Mouse (Mus musculus) hindbrain, embryonic 15.5 days (tissue): Measurements from ENCODE around the gene Kdm6a. TPM values are rescaled to one million over a fixed set of nuclear protein-coding genes. Genes with fewer than 3 reads are reported as not detected.

Experiments
- ATAC-seq: fragments of 200-750 bp; cut with Nextera tagmentation; 2 replicates; pipeline ENCODE4 v1.8.0; 2017; ENCODE audit warnings: low read depth, moderate number of reproducible peaks, moderate TSS enrichment; ENCODE audit not compliant: low FRiP score
- H3K27ac ChIP-seq: fragments of 300-500 bp; sonication (generic); replicated peaks from 2 replicates; pipeline ENCODE4 v1.5.1; 2015; ENCODE audit warnings: mild to moderate bottlenecking, inconsistent platforms
- H3K27me3 ChIP-seq: fragments of 300-500 bp; sonication (generic); 2 replicates; pipeline ENCODE4 v1.6.1; 2015; ENCODE audit warnings: control low read depth, inconsistent platforms
- H3K36me3 ChIP-seq: fragments of 300-500 bp; sonication (generic); 2 replicates; pipeline ENCODE4 v1.6.1; 2015; ENCODE audit warnings: control low read depth, inconsistent platforms
- H3K4me1 ChIP-seq: fragments of 300-500 bp; sonication (generic); replicated peaks from 2 replicates; pipeline ENCODE4 v1.6.1; 2015; ENCODE audit warnings: control low read depth, inconsistent platforms
- H3K4me2 ChIP-seq: fragments of 300-500 bp; sonication (generic); 2 replicates; pipeline ENCODE4 v1.6.1; 2015; ENCODE audit warnings: moderate library complexity, mild to moderate bottlenecking, inconsistent platforms
- H3K4me3 ChIP-seq: fragments of 300-500 bp; sonication (generic); 2 replicates; pipeline ENCODE4 v1.5.1; 2015; ENCODE audit warnings: mild to moderate bottlenecking, inconsistent platforms
- H3K9ac ChIP-seq: fragments of 300-500 bp; sonication (generic); 2 replicates; pipeline ENCODE4 v1.6.1; 2015; ENCODE audit warnings: inconsistent platforms
- H3K9me3 ChIP-seq: fragments of 300-500 bp; sonication (generic); 2 replicates; pipeline ENCODE4 v1.6.1; 2016; ENCODE audit warnings: control low read depth, inconsistent platforms
- WGBS: fragments of 180-500 bp; shearing (Covaris S2); methylation state at CpG from one replicate; pipeline ENCODE4 v1.1.7; 2015; 5-methylcytosine and 5-hydroxymethylcytosine counted together
- polyA plus RNA-seq: library from polyadenylated mRNA; unstranded; fragments of >200 nt; fragmentation: Nextera tagmentation; extraction: Ambion mirVana; gene quantifications from 2 replicates; pipeline ENCODE4 v1.2.1, GENCODE M21; 2015

Kdm6a gene
- 16.9 and 18.1 TPM in 2 replicates for polyA plus RNA-seq

GRCm38 (mm10) chrX:18162192-18162857 lies at the start of gene Kdm6a:
TSS of gene Kdm6a (plus strand) at chrX:18162575.
- Histone ChIP-seq H3K27ac (peak within 1 kb of the TSS; percentile 97), H3K4me3 (peak within 1 kb of the TSS; percentile 93), H3K27me3 (no peaks in the 10 kb centered on the region), H3K9me3 (no peaks in the 10 kb centered on the region), H3K4me2 (peak within 1 kb of the TSS; percentile 68), H3K4me1 (no peaks in the 10 kb centered on the region), H3K9ac (peak within 1 kb of the TSS; percentile 87), H3K36me3 (no peaks in the 10 kb centered on the region)
- ATAC-seq: peak; percentile 100
- WGBS: under 1% methylated on average over 42 of the region's 50 CpGs

GRCm38 (mm10) chrX:18145557-18145956 lies 16.8 kb upstream of the Kdm6a start, which contains the start of gene Dusp21:
TSS of gene Dusp21 (plus strand) at chrX:18145857.
- H3K27ac ChIP-seq: no peak within 1 kb of the TSS
- 95% methylated on average over 1 of the region's 1 CpGs for WGBS
- H3K4me2 ChIP-seq: no peak within 1 kb of the TSS
- no peaks in the 10 kb centered on the region for H3K27me3 ChIP-seq
- no peaks in the 10 kb centered on the region for H3K36me3 ChIP-seq
- no peak for ATAC-seq
- H3K4me1 ChIP-seq: no peaks in the 10 kb centered on the region
- no peak within 1 kb of the TSS for H3K4me3 ChIP-seq
- H3K9me3 ChIP-seq: no peaks in the 10 kb centered on the region
- H3K9ac ChIP-seq: no peak within 1 kb of the TSS

DNA sequence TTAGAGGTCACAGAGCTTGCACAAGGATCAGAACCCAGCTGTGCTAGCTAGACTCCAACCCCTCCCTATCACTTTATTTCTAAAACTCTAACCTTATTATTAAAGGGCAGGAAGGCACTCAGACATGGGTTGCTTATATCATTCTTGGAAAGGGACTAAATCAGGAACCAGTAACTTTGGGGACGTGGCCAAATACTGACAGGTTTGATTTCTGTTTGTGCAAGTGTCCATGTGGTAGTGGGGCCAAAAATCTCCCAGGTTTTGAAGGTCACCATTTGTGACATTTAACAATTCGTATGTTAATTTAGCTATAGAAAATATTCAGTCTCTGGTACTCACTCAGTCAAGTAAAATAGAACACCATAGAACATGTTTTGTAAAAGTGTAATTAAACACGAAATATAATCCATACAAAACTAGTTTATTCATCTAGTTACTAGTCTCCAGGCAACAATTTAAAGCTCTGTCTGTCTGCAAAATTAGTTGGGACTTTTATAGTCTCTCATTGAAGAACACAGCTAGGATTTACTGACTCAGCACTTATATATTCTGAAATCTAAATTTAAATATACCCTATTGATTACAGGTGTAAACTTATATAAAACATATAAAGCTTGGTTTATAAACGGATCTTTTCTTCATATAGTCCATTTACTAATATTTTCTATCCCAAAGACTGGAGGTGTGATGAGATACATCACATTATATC lies 1.5 kb upstream of the Kdm6a start:
- no peak for ATAC-seq
- Histone ChIP-seq H3K4me2 (peak overlapping the region; percentile 65), H3K4me1 (no peaks in the 10 kb centered on the region), H3K36me3 (no peaks in the 10 kb centered on the region), H3K9me3 (no peaks in the 10 kb centered on the region), H3K9ac (no peak overlapping the region), H3K27me3 (no peaks in the 10 kb centered on the region), H3K4me3 (peak overlapping the region; percentile 93), H3K27ac (peak overlapping the region; percentile 95)
- WGBS: 50% methylated on average over 4 of the region's 4 CpGs

GRCm38 (mm10) chrX:18161796-18162191 lies 581 bp upstream of the Kdm6a start:
- 0% methylated on average over 27 of the region's 28 CpGs for WGBS
- peak; percentile 85 for ATAC-seq
- H3K4me1 ChIP-seq: no peaks in the 10 kb centered on the region
- H3K27ac ChIP-seq: peak overlapping the region; percentile 95
- peak overlapping the region; percentile 73 for H3K9ac ChIP-seq
- peak overlapping the region; percentile 93 for H3K4me3 ChIP-seq
- peak overlapping the region; percentile 65 for H3K4me2 ChIP-seq
- no peaks in the 10 kb centered on the region for H3K9me3 ChIP-seq
- no peaks in the 10 kb centered on the region for H3K36me3 ChIP-seq
- no peaks in the 10 kb centered on the region for H3K27me3 ChIP-seq

DNA sequence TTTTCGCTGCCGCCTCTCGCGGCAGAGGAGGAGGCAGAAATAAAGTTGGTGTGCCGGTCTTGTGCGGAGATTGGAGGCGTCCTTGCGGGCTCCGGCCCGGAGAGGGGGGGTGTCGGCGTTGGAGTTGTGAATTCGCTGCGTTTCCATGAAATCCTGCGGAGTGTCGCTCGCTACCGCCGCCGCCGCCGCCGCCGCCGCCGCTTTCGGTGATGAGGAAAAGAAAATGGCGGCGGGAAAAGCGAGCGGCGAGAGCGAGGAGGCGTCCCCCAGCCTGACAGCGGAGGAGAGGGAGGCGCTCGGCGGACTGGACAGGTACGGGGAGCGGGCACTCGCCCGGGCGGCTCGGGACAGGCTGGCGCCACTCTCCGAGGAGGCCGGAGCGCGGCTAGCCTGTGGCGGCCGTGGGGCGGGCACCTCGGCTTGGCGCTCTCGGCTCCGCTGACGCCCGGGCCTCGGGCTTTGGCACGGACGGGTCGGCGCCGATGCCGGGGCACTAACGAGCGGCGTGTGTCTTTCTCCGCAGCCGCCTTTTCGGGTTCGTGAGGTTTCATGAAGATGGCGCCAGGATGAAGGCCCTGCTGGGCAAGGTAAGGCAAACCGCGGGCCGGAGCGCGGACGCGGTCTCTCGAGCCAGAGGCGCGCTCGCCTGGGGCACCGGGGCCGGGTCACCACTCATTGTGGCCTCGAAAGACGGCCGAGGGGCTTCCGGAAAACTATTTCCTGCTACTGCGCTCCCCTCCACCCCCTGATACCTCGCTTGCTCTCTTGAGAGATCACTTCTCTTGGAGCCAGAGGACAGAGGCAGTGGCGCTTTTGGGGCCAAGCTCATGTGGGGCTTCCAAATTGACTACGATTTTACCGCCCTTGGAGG lies 721 bp downstream of the Kdm6a start:
- Histone ChIP-seq H3K9ac (peak overlapping the region; percentile 87), H3K9me3 (no peaks in the 10 kb centered on the region), H3K4me2 (peak overlapping the region; percentile 68), H3K36me3 (no peaks in the 10 kb centered on the region), H3K4me1 (no peaks in the 10 kb centered on the region), H3K27me3 (no peaks in the 10 kb centered on the region), H3K27ac (peak overlapping the region; percentile 97), H3K4me3 (peak overlapping the region; percentile 93)
- 0 out of 2 replicates have a peak, but pooled peaks have one; percentile 9 for ATAC-seq
- WGBS: under 1% methylated on average over 85 of the region's 95 CpGs

GRCm38 (mm10) chrX:18163917-18164624 lies 1.7 kb downstream of the Kdm6a start:
- H3K4me3 ChIP-seq: peak overlapping the region; percentile 93
- ATAC-seq: no peak
- no peaks in the 10 kb centered on the region for H3K4me1 ChIP-seq
- WGBS: 2% methylated on average over 10 of the region's 10 CpGs
- H3K9me3 ChIP-seq: no peaks in the 10 kb centered on the region
- peak overlapping the region; percentile 68 for H3K4me2 ChIP-seq
- H3K27me3 ChIP-seq: no peaks in the 10 kb centered on the region
- peak overlapping the region; percentile 97 for H3K27ac ChIP-seq
- no peaks in the 10 kb centered on the region for H3K36me3 ChIP-seq
- H3K9ac ChIP-seq: peak overlapping the region; percentile 87

- peak overlapping the region; percentile 68; the same call in 1 of the 2 replicates for H3K4me2 ChIP-seq
- no peaks in the 10 kb centered on the region for H3K9me3 ChIP-seq
- ATAC-seq: no peak
- WGBS: 73% methylated on average over 2 of the region's 2 CpGs
- H3K36me3 ChIP-seq: no peaks in the 10 kb centered on the region
- no peak overlapping the region for H3K9ac ChIP-seq
- no peaks in the 10 kb centered on the region for H3K27me3 ChIP-seq
- H3K4me1 ChIP-seq: no peaks in the 10 kb centered on the region
- H3K4me3 ChIP-seq: no peak overlapping the region
- no peak overlapping the region for H3K27ac ChIP-seq
Measured at GRCm38 (mm10) chrX:18165121-18165520, 2.7 kb downstream of the Kdm6a start.

DNA sequence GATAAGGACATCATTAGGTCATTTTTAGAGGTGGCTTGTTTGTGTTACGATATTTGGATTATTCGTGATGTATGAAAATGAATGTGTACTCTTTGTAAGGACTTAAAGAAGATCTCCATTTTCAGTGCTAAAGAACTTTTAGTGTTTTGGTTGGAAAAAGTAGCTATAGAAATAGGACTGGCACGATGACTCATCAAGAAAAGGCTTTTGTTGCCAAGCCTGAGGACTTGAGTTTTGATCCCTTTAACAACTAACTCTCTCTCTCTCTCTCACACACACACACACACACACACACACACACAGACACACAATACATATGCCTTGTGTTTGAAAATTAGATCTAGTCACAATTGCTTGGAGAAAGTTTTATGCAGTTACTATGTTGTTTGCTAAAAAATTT lies 4.6 kb downstream of the Kdm6a start:
- Histone ChIP-seq H3K9ac (no peak overlapping the region), H3K4me2 (no peak overlapping the region), H3K27me3 (no peaks in the 10 kb centered on the region), H3K4me1 (no peaks in the 10 kb centered on the region), H3K9me3 (no peaks in the 10 kb centered on the region), H3K27ac (no peak overlapping the region), H3K36me3 (no peaks in the 10 kb centered on the region), H3K4me3 (no peak overlapping the region)
- no peak for ATAC-seq
- 76% methylated on average over 3 of the region's 3 CpGs for WGBS

DNA sequence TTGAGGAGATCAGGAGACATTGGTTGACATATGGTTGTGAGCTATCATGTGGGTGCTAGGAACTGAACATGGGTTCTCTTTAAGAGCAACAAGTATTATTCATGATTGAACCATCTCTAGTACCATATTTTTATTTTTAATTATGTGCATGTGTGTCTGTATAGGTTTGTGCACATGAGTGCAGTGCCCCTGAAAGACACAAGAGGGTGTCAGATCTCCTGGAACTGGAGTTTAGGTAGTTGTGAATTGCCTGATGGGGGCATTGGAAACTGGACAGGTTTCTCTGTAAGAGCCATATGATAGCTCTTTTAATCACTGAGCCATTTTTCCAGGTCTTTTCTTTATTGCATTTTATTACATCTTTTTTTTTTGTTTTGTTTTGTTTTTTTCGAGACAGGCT lies 6.6 kb downstream of the Kdm6a start:
- WGBS: 100% methylated on average over 1 of the region's 1 CpGs
- H3K4me1 ChIP-seq: no peaks in the 10 kb centered on the region
- no peak overlapping the region for H3K4me2 ChIP-seq
- no peaks in the 10 kb centered on the region for H3K36me3 ChIP-seq
- no peak overlapping the region for H3K9ac ChIP-seq
- H3K9me3 ChIP-seq: no peaks in the 10 kb centered on the region
- H3K27me3 ChIP-seq: no peaks in the 10 kb centered on the region
- ATAC-seq: no peak
- no peak overlapping the region for H3K27ac ChIP-seq
- H3K4me3 ChIP-seq: no peak overlapping the region

DNA sequence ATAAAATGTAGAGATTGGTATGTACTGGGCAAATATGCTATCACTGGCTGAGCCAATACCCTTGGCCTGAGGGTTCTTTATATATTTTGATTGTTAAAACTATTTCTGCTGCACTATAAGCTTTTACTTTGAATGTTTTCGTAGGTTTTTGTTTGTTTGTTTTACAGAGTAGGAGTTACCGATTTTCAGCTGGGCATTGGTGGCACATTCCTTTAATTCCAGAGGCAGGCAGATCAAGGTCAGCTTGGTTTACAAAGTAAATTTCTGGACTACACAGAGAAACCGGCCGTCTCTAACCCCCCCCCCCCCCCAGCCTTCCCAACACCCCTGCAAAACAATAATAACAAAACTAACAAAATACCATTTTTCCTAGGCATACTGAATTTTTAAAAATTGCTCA lies 12.5 kb downstream of the Kdm6a start:
- no peak for ATAC-seq
- H3K9me3 ChIP-seq: no peaks in the 10 kb centered on the region
- no peak overlapping the region for H3K4me3 ChIP-seq
- WGBS: 58% methylated on average over 4 of the region's 4 CpGs
- H3K9ac ChIP-seq: no peak overlapping the region
- H3K4me2 ChIP-seq: no peak overlapping the region
- H3K27ac ChIP-seq: no peak overlapping the region
- H3K36me3 ChIP-seq: no peaks in the 10 kb centered on the region
- no peaks in the 10 kb centered on the region for H3K4me1 ChIP-seq
- no peaks in the 10 kb centered on the region for H3K27me3 ChIP-seq

DNA sequence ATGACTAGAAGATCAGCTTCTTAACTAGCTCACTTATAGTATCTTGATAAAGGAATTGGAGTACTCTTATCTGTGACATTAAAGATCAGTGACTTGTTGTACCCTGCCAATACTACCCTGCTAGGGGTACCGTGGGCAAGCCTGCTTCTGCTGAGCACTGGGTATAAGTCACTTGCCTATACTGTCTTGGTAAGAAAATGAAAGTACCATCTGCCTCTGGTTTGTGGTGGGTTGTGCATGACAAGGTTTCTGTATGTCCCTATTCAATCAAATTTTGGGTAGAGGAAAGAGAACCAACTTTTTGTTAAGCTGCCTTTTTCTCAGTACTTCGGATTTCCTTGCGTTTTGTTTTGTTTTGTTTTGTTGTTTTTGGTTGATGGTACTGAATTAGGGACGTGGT lies 15.4 kb downstream of the Kdm6a start:
- no peak for ATAC-seq
- 87% methylated on average over 4 of the region's 4 CpGs for WGBS
- Histone ChIP-seq H3K9ac (no peak overlapping the region), H3K27me3 (no peaks in the 10 kb centered on the region), H3K27ac (no peak overlapping the region), H3K4me1 (no peaks in the 10 kb centered on the region), H3K4me2 (no peak overlapping the region), H3K4me3 (no peak overlapping the region), H3K36me3 (no peaks in the 10 kb centered on the region), H3K9me3 (no peaks in the 10 kb centered on the region)
